Mouse (Mus musculus) forebrain, embryonic 14.5 days (tissue): ENCODE data around the gene Gmfb. TPM values are rescaled to one million over a fixed set of nuclear protein-coding genes. Genes with fewer than 3 reads are reported as not detected.

ENCODE experiments used
- ATAC-seq: fragments of 200-750 bp; cut with Nextera tagmentation; 2 replicates; pipeline ENCODE4 v1.8.0; 2017; ENCODE audit warnings: mild to moderate bottlenecking, moderate library complexity
- DNase-seq: peaks from one replicate; pipeline ENCODE4 v3.0.0-alpha.2; 2015; ENCODE audit warnings: low spot score
- H3K27ac ChIP-seq: fragments of 300-500 bp; sonication (generic); 2 replicates; pipeline ENCODE4 v1.5.1; 2014; ENCODE audit warnings: low read depth, mild to moderate bottlenecking, control low read depth, low read length, moderate library complexity
- H3K27me3 ChIP-seq: fragments of 300-500 bp; sonication (generic); replicated peaks from 2 replicates; pipeline ENCODE4 v1.6.1; 2014; ENCODE audit warnings: low read length, control low read depth, mixed read lengths; ENCODE audit not compliant: control insufficient read depth, insufficient read depth
- H3K36me3 ChIP-seq: fragments of 300-500 bp; sonication (generic); 2 replicates; pipeline ENCODE4 v1.6.1; 2014; ENCODE audit warnings: low read length, control low read depth; ENCODE audit not compliant: control insufficient read depth, insufficient read depth
- H3K4me1 ChIP-seq: fragments of 300-500 bp; sonication (generic); 2 replicates; pipeline ENCODE4 v1.6.1; 2014; ENCODE audit warnings: antibody characterized with exemption, low read length, control low read depth; ENCODE audit not compliant: control insufficient read depth, insufficient read depth
- H3K4me2 ChIP-seq: fragments of 300-500 bp; sonication (generic); 2 replicates; pipeline ENCODE4 v1.6.1; 2014; ENCODE audit warnings: mild to moderate bottlenecking, control low read depth, low read length
- H3K4me3 ChIP-seq: fragments of 300-500 bp; sonication (generic); 2 replicates; pipeline ENCODE4 v1.5.1; 2014; ENCODE audit warnings: low read depth, low read length, control low read depth
- H3K9ac ChIP-seq: fragments of 300-500 bp; sonication (generic); 2 replicates; pipeline ENCODE4 v1.6.1; 2014; ENCODE audit warnings: mild to moderate bottlenecking, low read length, control low read depth, moderate library complexity
- H3K9me3 ChIP-seq: fragments of 300-500 bp; sonication (generic); replicated peaks from 2 replicates; pipeline ENCODE4 v1.6.1; 2016; ENCODE audit warnings: low read length, control low read depth, mixed read lengths; ENCODE audit not compliant: control insufficient read depth
- WGBS: fragments of 180-500 bp; shearing (Covaris S2); extraction: QIAGEN DNeasy Blood & Tissue Kit; methylation state at CpG from one replicate; pipeline ENCODE4 v1.1.7; 2014; 5-methylcytosine and 5-hydroxymethylcytosine counted together
- polyA plus RNA-seq: library from polyadenylated mRNA; unstranded; fragments of >200 nt; fragmentation: Nextera tagmentation; extraction: Ambion mirVana; gene quantifications from 2 replicates; pipeline ENCODE4 v1.2.1, GENCODE M21; 2014

Gmfb gene
- polyA plus RNA-seq, 1 experiment from 2014 or later, result 107 TPM

- H3K36me3 ChIP-seq, result peaks cover 78% of the 10 kb centered on the region
- WGBS, result 97% methylated on average over 7 of the region's 7 CpGs
- no peaks in the 10 kb centered on the region for H3K4me1 ChIP-seq
- no peak for ATAC-seq
- no peak overlapping the region for H3K4me3 ChIP-seq
- no peak for DNase-seq
- H3K9me3 ChIP-seq, result peaks cover 7% of the 10 kb centered on the region; the same call in 1 of the 2 replicates
- no peak overlapping the region for H3K27ac ChIP-seq
- no peaks in the 10 kb centered on the region for H3K27me3 ChIP-seq
- no peak overlapping the region for H3K9ac ChIP-seq
- no peak overlapping the region for H3K4me2 ChIP-seq
Observed at GRCm38 (mm10) chr14:46779217-46779616, 42.8 kb downstream of the Gmfb start.

- no peaks in the 10 kb centered on the region for H3K4me1 ChIP-seq
- WGBS, result 97% methylated on average over 9 of the region's 9 CpGs
- no peaks in the 10 kb centered on the region for H3K27me3 ChIP-seq
- H3K9me3 ChIP-seq, result peaks cover 7% of the 10 kb centered on the region; the same call in 1 of the 2 replicates
- no peak overlapping the region for H3K4me3 ChIP-seq
- DNase-seq (no peak), ATAC-seq (no peak)
- peaks cover 80% of the 10 kb centered on the region for H3K36me3 ChIP-seq
- no peak overlapping the region for H3K9ac ChIP-seq
- H3K4me2 ChIP-seq, result no peak overlapping the region
- no peak overlapping the region for H3K27ac ChIP-seq
Observed at GRCm38 (mm10) chr14:46778756-46779155, 43.3 kb downstream of the Gmfb start.

GRCm38 (mm10) chr14:46770036-46770435, 52.0 kb downstream of the Gmfb start:
- Histone ChIP-seq H3K4me2 (no peak overlapping the region), H3K4me1 (no peaks in the 10 kb centered on the region), H3K9ac (no peak overlapping the region), H3K27me3 (no peaks in the 10 kb centered on the region), H3K4me3 (no peak overlapping the region), H3K9me3 (no peaks in the 10 kb centered on the region), H3K27ac (no peak overlapping the region), H3K36me3 (peaks cover 60% of the 10 kb centered on the region)
- DNase-seq, result peak; percentile 10
- no peak for ATAC-seq
- 86% methylated on average over 6 of the region's 6 CpGs for WGBS

- Histone ChIP-seq H3K27me3 (no peaks in the 10 kb centered on the region), H3K27ac (no peak overlapping the region), H3K4me1 (no peaks in the 10 kb centered on the region), H3K9me3 (no peaks in the 10 kb centered on the region), H3K36me3 (peaks cover 40% of the 10 kb centered on the region), H3K4me3 (no peak overlapping the region), H3K4me2 (no peak overlapping the region), H3K9ac (no peak overlapping the region)
- peak; percentile 91 for ATAC-seq
- 67% methylated on average over 12 of the region's 12 CpGs for WGBS
- peak; percentile 91 for DNase-seq
Observed at GRCm38 (mm10) chr14:46767116-46767515, 54.9 kb downstream of the Gmfb start.

- peak overlapping the region; percentile 69 for H3K4me3 ChIP-seq
- peaks cover 6% of the 10 kb centered on the region; the same call in 1 of the 2 replicates for H3K4me1 ChIP-seq
- no peaks in the 10 kb centered on the region for H3K27me3 ChIP-seq
- no peaks in the 10 kb centered on the region for H3K9me3 ChIP-seq
- WGBS, result 46% methylated on average over 6 of the region's 6 CpGs
- H3K36me3 ChIP-seq, result 0 out of 2 replicates have a peak, but pooled peaks cover 3% of the 10 kb centered on the region
- peak overlapping the region; percentile 74; the same call in 1 of the 2 replicates for H3K9ac ChIP-seq
- no peak overlapping the region for H3K27ac ChIP-seq
- no peak for ATAC-seq
- peak; percentile 11 for DNase-seq
- H3K4me2 ChIP-seq, result peak overlapping the region; percentile 90
Observed at GRCm38 (mm10) chr14:46761186-46761585, 60.9 kb downstream of the Gmfb start.

DNA sequence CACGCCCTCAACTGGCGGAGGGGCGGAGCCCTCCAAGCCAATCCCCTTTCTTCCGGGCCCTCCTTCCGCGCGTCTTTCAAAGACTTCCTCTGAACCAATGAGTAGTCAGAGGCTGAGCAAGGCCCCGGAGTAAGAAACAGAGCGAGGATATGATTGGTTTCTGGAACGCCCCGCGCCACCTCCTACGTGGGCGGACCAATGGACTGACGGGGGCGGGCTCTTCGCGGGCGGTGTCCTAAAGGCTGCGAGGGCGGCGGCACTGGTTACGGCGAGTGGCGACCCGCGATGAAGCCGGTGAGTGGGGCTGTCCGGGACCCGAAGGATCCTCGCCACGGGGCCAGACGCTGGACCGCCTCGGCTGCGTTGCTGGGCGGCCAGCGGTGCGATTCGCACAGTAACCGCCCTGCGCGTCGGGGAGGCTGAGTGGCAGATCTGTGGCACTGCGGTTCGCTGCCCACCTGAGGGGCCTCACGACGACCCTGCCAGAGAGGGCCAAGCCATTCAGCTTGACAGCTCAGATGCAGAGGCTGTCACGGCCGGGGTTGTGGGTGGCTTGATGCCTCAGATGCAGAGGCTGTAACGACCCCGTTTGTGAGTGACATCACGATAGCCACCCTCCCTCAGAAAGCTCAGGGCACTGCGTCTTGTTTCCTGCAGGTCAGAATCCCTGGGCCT, 61.5 kb downstream of the Gmfb start, which contains the start of gene Cdkn3:
TSS of gene Cdkn3 (plus strand) at position 187 of the 675 bp plus-strand sequence.
- Histone ChIP-seq H3K27me3 (no peaks in the 10 kb centered on the region), H3K9ac (peak within 1 kb of the TSS; percentile 74), H3K9me3 (no peaks in the 10 kb centered on the region), H3K4me3 (peak within 1 kb of the TSS; percentile 69), H3K4me1 (peaks cover 6% of the 10 kb centered on the region; the same call in 1 of the 2 replicates), H3K36me3 (0 out of 2 replicates have a peak, but pooled peaks cover 3% of the 10 kb centered on the region), H3K4me2 (peak within 1 kb of the TSS; percentile 90), H3K27ac (no peak within 1 kb of the TSS)
- peak; percentile 93 for DNase-seq
- under 1% methylated on average over 49 of the region's 54 CpGs for WGBS
- ATAC-seq, result peak; percentile 99

DNA sequence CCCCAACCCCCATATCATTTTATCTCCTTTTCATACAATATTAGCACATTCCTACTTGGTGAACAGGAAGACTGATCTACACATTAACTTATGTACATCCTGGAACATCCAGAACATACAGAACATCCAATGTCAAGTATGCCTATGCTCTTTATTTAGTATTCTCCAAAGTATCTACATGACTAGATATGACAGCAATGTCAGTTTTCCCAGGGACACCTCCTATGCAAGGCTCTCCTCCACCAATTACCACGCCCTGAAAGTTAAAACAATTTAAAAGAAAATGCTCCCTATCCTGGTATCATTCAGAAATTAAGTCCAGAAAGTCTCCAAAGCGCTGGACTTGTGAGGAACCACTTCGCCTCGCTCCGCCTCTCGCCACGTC, 62.1 kb downstream of the Gmfb start:
- no peak overlapping the region for H3K9ac ChIP-seq
- 3% methylated on average over 7 of the region's 7 CpGs for WGBS
- no peaks in the 10 kb centered on the region for H3K9me3 ChIP-seq
- peaks cover 6% of the 10 kb centered on the region; the same call in 1 of the 2 replicates for H3K4me1 ChIP-seq
- DNase-seq (no peak), ATAC-seq (peak; percentile 4; the same call in 1 of the 2 replicates)
- H3K4me3 ChIP-seq, result peak overlapping the region; percentile 69
- no peaks in the 10 kb centered on the region for H3K27me3 ChIP-seq
- H3K27ac ChIP-seq, result no peak overlapping the region
- 0 out of 2 replicates have a peak, but pooled peaks cover under 1% of the 10 kb centered on the region for H3K36me3 ChIP-seq
- peak overlapping the region; percentile 90 for H3K4me2 ChIP-seq
